ENCODE assay signal across 9 mouse cellular contexts in genomic region chr11:54058056-54058617, GRCm38 (mm10). TPM values are rescaled to one million over a fixed set of nuclear protein-coding genes. Genes with fewer than 3 reads are reported as not detected.
DNase-seq lines count a peak whose midpoint lies in the region; ATAC-seq lines count a peak whose summit lies in the region.
"Had no signal": no experiment of that assay in that cellular context is flagged by ENCODE, and none has a peak within 500 bp of the region (broad histone marks: within the 10 kb centered on the region; RNA-seq: fewer than 3 reads in every experiment).

No protein-coding gene starts in this region.

- WGBS in forebrain, embryonic 15.5 days, result 21% methylated on average over 10 of the region's 10 CpGs
- 45% methylated on average over 10 of the region's 10 CpGs for WGBS in limb, embryonic 15.5 days

- H3K9me3 ChIP-seq in forebrain, embryonic 15.5 days, result no peaks in the 10 kb centered on the region
- no peaks in the 10 kb centered on the region for H3K9me3 ChIP-seq in limb, embryonic 15.5 days

- H3K9ac ChIP-seq in forebrain, embryonic 15.5 days (replicated peaks), result no peak overlapping the region
- no peak overlapping the region for H3K9ac ChIP-seq in limb, embryonic 15.5 days

- no peaks in the 10 kb centered on the region for H3K36me3 ChIP-seq in forebrain, embryonic 15.5 days
- peaks cover 34% of the 10 kb centered on the region for H3K36me3 ChIP-seq in limb, embryonic 15.5 days

- ATAC-seq in forebrain, embryonic 15.5 days (replicated peaks), result peak; percentile 70
- ATAC-seq in limb, embryonic 15.5 days (ENCODE audit: insufficient number of reproducible peaks, low FRiP score, low TSS enrichment, low read depth), result no peak

- H3K4me2 ChIP-seq in forebrain, embryonic 15.5 days (replicated peaks), result no peak overlapping the region
- no peak overlapping the region for H3K4me2 ChIP-seq in limb, embryonic 15.5 days

- peak overlapping the region; percentile 94 for H3K27ac ChIP-seq in forebrain, embryonic 15.5 days (replicated peaks)
- peak overlapping the region; percentile 82 for H3K27ac ChIP-seq in limb, embryonic 15.5 days

- DNase-seq in embryo, embryonic 11 days, result peak; percentile 48
- no peak for DNase-seq in embryo, embryonic 10 days (ENCODE audit: low spot score)
- peak; percentile 46 for DNase-seq in Muller cell, postnatal 12 days (ENCODE audit: inconsistent ontology term)
- no peak for DNase-seq in spleen, adult 18-20 months
- no peak for DNase-seq in c-Kit-positive CD71-positive TER-119-positive erythroid progenitor cells, embryonic 14.5 days (ENCODE audit: low spot score)
- DNase-seq in right cerebral cortex, postnatal 36 days (ENCODE audit: low spot score in 2 of 2), result no peak
- DNase-seq: lung, postnatal 36 days had no signal

- H3K4me1 ChIP-seq in forebrain, embryonic 15.5 days, result peaks cover 43% of the 10 kb centered on the region
- peaks cover 66% of the 10 kb centered on the region for H3K4me1 ChIP-seq in limb, embryonic 15.5 days

- no peaks in the 10 kb centered on the region for H3K27me3 ChIP-seq in forebrain, embryonic 15.5 days
- no peaks in the 10 kb centered on the region for H3K27me3 ChIP-seq in limb, embryonic 15.5 days

- H3K4me3 ChIP-seq in forebrain, embryonic 15.5 days, result no peak overlapping the region
- no peak overlapping the region for H3K4me3 ChIP-seq in limb, embryonic 15.5 days

RNA-seq across cellular contexts. Expression of gene Pdlim4, which starts 10.7 kb away (rescaled TPM):
- polyA plus RNA-seq in forebrain, embryonic 15.5 days (2015; fragmentation: Nextera tagmentation; extraction: Ambion mirVana), result 42.8 TPM in 2 replicates
- polyA plus RNA-seq in limb, embryonic 15.5 days (2015; fragmentation: Nextera tagmentation; extraction: Ambion mirVana), result 125 and 136 TPM in 2 replicates

RNA-seq across cellular contexts. Expression of gene Slc22a4, which starts 30.2 kb away (rescaled TPM):
- polyA plus RNA-seq in forebrain, embryonic 15.5 days (2015; fragmentation: Nextera tagmentation; extraction: Ambion mirVana), result 1.1 and 1.2 TPM in 2 replicates
- polyA plus RNA-seq in limb, embryonic 15.5 days (2015; fragmentation: Nextera tagmentation; extraction: Ambion mirVana), result 6.9 and 7.9 TPM in 2 replicates

RNA-seq across cellular contexts. Expression of gene P4ha2, which starts 41.8 kb away (rescaled TPM):
- polyA plus RNA-seq in forebrain, embryonic 15.5 days (2015; fragmentation: Nextera tagmentation; extraction: Ambion mirVana), result 6.0 and 6.7 TPM in 2 replicates
- 132 and 149 TPM in 2 replicates for polyA plus RNA-seq in limb, embryonic 15.5 days (2015; fragmentation: Nextera tagmentation; extraction: Ambion mirVana)

Comparison
In these comparisons a context has a peak if more than half of its experiments do, and no peak if none do; other contexts are left out.
1. DNase-seq: peak in embryo, embryonic 11 days (single experiment) and Muller cell, postnatal 12 days (single experiment); none in embryo, embryonic 10 days (single experiment), spleen, adult 18-20 months (0 of 2), c-Kit-positive CD71-positive TER-119-positive erythroid progenitor cells, embryonic 14.5 days (single experiment) and right cerebral cortex, postnatal 36 days (0 of 2).
2. RNA of gene P4ha2, which starts 41.8 kb away (polyA plus RNA-seq): 132 to 149 TPM in limb, embryonic 15.5 days; 6.0 to 6.7 TPM in forebrain, embryonic 15.5 days; every median in the first group is over 10 times any median in the second.